Mouse (Mus musculus) embryonic fibroblast, embryonic 13.5 days (primary cell): ENCODE measurements at regions not wholly inside any gene's neighbourhood (a gene's known extent, or its start where the extent isn't known, plus 50 kb on each side); places are given as distances from the start of the nearest gene placed in this dataset.

ENCODE experiments used
- CTCF ChIP-seq: IDR thresholded peaks from 2 replicates; pipeline ENCODE4 v1.5.1; 2011; ENCODE audit warnings: mild to moderate bottlenecking, control low read depth, low read length, moderate library complexity, borderline replicate concordance; ENCODE audit not compliant: insufficient read depth
- POLR2A ChIP-seq: IDR thresholded peaks from 2 replicates; pipeline ENCODE4 v1.6.1; 2011; ENCODE audit warnings: low read depth, mild to moderate bottlenecking, control low read depth, low read length, moderate library complexity

GRCm38 (mm10) chr1:42764048-42764447, 68.5 kb downstream of the Pou3f3 start:
- TF ChIP-seq POLR2A (no peak), CTCF (no peak)
